Mouse (Mus musculus): ENCODE measurements around the gene Nostrin.

GRCm38 (mm10) chr2:69103526-69103925, 32.1 kb upstream of the Nostrin start:
- TF ChIP-seq CTCF (conservative IDR thresholded peaks at IDR 0.05 in 1 of 2, IDR thresholded peaks at IDR 0.05 in 1 of 2; ENCODE audit: low read depth in 2 of 2, low read length in 2 of 2) (no peak), MYC (IDR thresholded peaks at IDR 0.05; ENCODE audit: low read depth, low read length) (no peak), MAZ (IDR thresholded peaks at IDR 0.05; ENCODE audit: low read depth, low read length) (no peak), MEF2A (IDR thresholded peaks at IDR 0.05; ENCODE audit: borderline replicate concordance, low read depth, low read length) (no peak), POLR2A (IDR thresholded peaks at IDR 0.05; ENCODE audit: low read depth, low read length) (no peak), SIN3A (IDR thresholded peaks at IDR 0.05; ENCODE audit: low read length) (no peak), MAX (IDR thresholded peaks at IDR 0.05; ENCODE audit: low read length) (no peak), MXI1 (IDR thresholded peaks at IDR 0.05; ENCODE audit: low read depth, low read length) (no peak), TCF12 (IDR thresholded peaks at IDR 0.05; ENCODE audit: low read depth, low read length) (no peak), TBP (conservative IDR thresholded peaks at IDR 0.05; ENCODE audit: low read depth, low read length) (no peak), NELFE (IDR thresholded peaks at IDR 0.05; ENCODE audit: low read depth, low read length) (no peak), ZNF384 (IDR thresholded peaks at IDR 0.05; ENCODE audit: low read depth, low read length) (no peak)

All from CH12.LX (cell line).